Mouse (Mus musculus): ENCODE measurements around the gene Tmem79. TPM values are rescaled to one million over a fixed set of nuclear protein-coding genes. Genes with fewer than 3 reads are reported as not detected.
A peak's percentile ranks its signal among the peaks of the same experiment; 100 is the strongest.

Gene Tmem79
- total and polyA plus RNA-seq, 3 experiments, result 1.6 to 3.7 (median 3.2) TPM

DNA sequence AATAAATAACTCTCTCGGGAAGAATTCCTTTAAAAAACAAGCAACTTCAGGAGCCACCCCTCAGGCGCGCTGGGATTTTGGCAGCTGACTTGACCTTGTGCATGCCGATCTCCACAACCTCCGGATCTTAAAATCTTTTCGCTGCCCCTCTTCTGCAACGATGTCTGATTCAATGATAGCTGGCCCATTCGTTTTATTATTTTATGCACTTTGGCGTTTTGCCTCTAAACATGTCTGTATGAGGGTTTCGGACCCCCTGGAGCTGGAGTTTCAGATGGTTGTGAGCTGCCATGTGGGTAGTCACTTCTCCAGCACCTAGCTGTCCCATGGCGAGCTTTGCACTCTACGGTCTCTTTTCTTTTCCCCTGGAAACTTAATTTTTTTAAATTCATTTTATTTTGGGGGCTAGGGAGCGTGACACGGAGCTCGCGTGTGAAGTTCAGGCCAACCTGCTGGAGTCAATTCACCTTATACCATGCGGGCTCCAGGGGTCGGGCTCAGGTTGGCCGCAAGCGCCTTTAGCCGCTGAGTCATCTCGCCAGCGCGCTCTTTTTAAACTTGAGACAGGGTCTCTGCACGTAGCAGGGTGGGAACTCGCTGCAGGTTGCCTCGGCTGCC lies 403 bp downstream of the Tmem79 start (continued):
- TF ChIP-seq NELFE (IDR thresholded peaks at IDR 0.05; ENCODE audit: low read depth, low read length) (no peak), CHD2 (IDR thresholded peaks at IDR 0.05; ENCODE audit: low read length) (no peak), JUN (IDR thresholded peaks at IDR 0.05; ENCODE audit: insufficient read depth, low read depth, low read length) (no peak)

DNA sequence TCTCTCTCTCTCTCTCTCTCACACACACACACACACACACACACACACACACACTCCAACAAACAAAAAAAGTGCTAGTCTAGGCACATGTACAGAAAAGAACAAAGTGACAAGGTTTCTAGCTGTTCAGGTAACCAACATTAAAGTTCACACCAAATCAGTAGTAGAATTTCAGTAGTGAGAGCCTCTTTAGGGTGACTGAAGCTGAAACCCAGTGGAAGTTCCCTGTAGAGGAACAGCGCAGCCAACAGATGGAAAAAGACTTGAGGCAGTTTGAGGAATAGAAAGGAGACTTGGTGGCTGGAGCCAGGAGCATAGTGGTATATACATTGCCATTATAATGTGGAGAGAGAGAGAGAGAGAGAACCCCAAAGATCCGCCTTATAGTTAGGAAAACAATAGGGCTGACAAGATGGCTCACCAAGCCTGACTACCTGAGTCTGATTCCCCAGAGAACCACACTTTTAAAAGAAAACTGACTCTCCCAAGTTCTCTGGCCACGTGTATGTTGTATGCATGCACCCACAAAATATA lies 979 bp downstream of the Tmem79 start:
- H3K9me3 ChIP-seq (replicated peaks; ENCODE audit: low read length), result no peaks in the 10 kb centered on the region
- TF ChIP-seq JUN (IDR thresholded peaks at IDR 0.05; ENCODE audit: insufficient read depth, low read depth, low read length) (no peak), HCFC1 (IDR thresholded peaks at IDR 0.05; ENCODE audit: low read depth, low read length) (no peak), RCOR1 (conservative IDR thresholded peaks at IDR 0.05; ENCODE audit: low read depth, low read length) (no peak), NELFE (IDR thresholded peaks at IDR 0.05; ENCODE audit: low read depth, low read length) (no peak), IRF4 (IDR thresholded peaks at IDR 0.05; ENCODE audit: low read depth, low read length) (peak; percentile 62; the same call in 1 of the 2 replicates), TBP (conservative IDR thresholded peaks at IDR 0.05; ENCODE audit: low read depth, low read length) (peak; percentile 60; the same call in 1 of the 2 replicates), BHLHE40 (IDR thresholded peaks at IDR 0.05; ENCODE audit: low read depth, low read length) (no peak), EP300 (IDR thresholded peaks at IDR 0.05; ENCODE audit: low read length) (peak; percentile 61), MAX (IDR thresholded peaks at IDR 0.05; ENCODE audit: low read length) (peak; percentile 1; the same call in 1 of the 2 replicates), GABPA (IDR thresholded peaks at IDR 0.05; ENCODE audit: insufficient replicate concordance, low read depth, low read length) (no peak), SMC3 (IDR thresholded peaks at IDR 0.05; ENCODE audit: low read depth, low read length) (no peak), USF2 (conservative IDR thresholded peaks at IDR 0.05; ENCODE audit: low read depth, low read length) (no peak), UBTF (IDR thresholded peaks at IDR 0.05; ENCODE audit: low read depth, low read length) (no peak), JUND (conservative IDR thresholded peaks at IDR 0.05; ENCODE audit: low read depth, low read length) (0 out of 2 replicates have a peak, but pooled peaks have one; percentile 20), MEF2A (IDR thresholded peaks at IDR 0.05; ENCODE audit: borderline replicate concordance, low read depth, low read length) (no peak), KAT2A (IDR thresholded peaks at IDR 0.05; ENCODE audit: insufficient replicate concordance, low read length) (no peak), SIN3A (IDR thresholded peaks at IDR 0.05; ENCODE audit: low read length) (peak; percentile 13; the same call in 1 of the 2 replicates), ZKSCAN1 (IDR thresholded peaks at IDR 0.05; ENCODE audit: borderline replicate concordance, low read depth, low read length) (no peak)
- peak overlapping the region; percentile 64 to 82 (median 81) for H3K4me3 ChIP-seq (replicated peaks in 1 of 3; ENCODE audit: low read depth in 2 of 3, low read length in 2 of 3, poor library complexity in 1 of 3)
- peaks cover 18 to 36% of the 10 kb centered on the region in 2 experiments for H3K4me1 ChIP-seq (ENCODE audit: control insufficient read depth in 1 of 2, insufficient read depth in 2 of 2)
- DNase-seq (ENCODE audit: extremely low read depth), result peak; percentile 46
- peak overlapping the region; percentile 59 for H3K9ac ChIP-seq (ENCODE audit: insufficient read depth, low read depth)
- no peaks in the 10 kb centered on the region for H3K27me3 ChIP-seq (replicated peaks)
- in situ Hi-C loops (cut with MboI; ENCODE audit: low pct_ligation_motif_present, low pct_unique_long_range_greater_than_20kb, low sequenced_read_pairs) (loop anchor here (5.0 kb wide), 1 partner anchor 38 kb away; the partner anchor contains the start of genes Cct3 and Tsacc), dilution Hi-C loops (cut with MboI; ENCODE audit: extremely low pct_ligation_motif_present, extremely low pct_unique_long_range_greater_than_20kb, low sequenced_read_pairs) (no loop called here)
- peak overlapping the region; percentile 33; the same call in 1 of the 2 replicates for H3K27ac ChIP-seq (ENCODE audit: insufficient read depth, low read depth)
- H3K79me2 ChIP-seq (replicated peaks; ENCODE audit: control insufficient read depth, extremely low read depth, insufficient read depth, poor library complexity, severe bottlenecking), result peaks cover 33% of the 10 kb centered on the region
- peak overlapping the region; percentile 93 for H3K4me2 ChIP-seq (ENCODE audit: insufficient read depth, low read depth, poor library complexity, severe bottlenecking)
- peaks cover 6 to 35% of the 10 kb centered on the region in 2 experiments for H3K36me3 ChIP-seq (replicated peaks in 1 of 2; ENCODE audit: control insufficient read depth in 1 of 2, insufficient read depth in 1 of 2, low read length in 1 of 2)

All from CH12.LX (cell line).